In the genomic region with DNA sequence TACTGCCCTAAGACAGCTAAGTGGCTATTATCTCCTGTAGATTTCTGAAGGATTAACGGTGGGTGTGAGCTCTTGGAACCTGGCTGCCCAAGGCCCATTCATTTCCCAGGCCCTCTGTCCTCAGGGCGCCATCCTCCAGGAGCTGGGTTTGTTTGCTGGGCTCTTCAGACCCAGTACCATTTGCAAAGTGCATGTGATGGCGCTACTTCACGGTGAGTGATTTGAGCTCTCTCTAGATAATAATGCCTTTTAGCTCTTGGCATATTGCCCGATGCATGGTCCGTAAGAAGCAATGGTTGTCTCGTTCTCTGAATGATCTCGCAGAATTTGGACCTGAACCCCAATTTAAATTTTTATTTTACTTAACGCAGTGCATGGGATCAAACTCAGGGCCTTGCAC, we compare ENCODE assay signal across 25 mouse cellular contexts. TPM values are rescaled to one million over a fixed set of nuclear protein-coding genes. Genes with fewer than 3 reads are reported as not detected.
DNase-seq lines count a peak whose midpoint lies in the region; ATAC-seq and TF ChIP-seq lines count a peak whose summit lies in the region.
"Had no signal": no experiment of that assay in that cellular context is flagged by ENCODE, and none has a peak within 500 bp of the region (broad histone marks: within the 10 kb centered on the region; RNA-seq: fewer than 3 reads in every experiment).

No protein-coding gene starts in this region.

- H3K4me1 ChIP-seq in heart, embryonic 10.5 days = peaks cover 83% of the 10 kb centered on the region
- peaks cover 48% of the 10 kb centered on the region for H3K4me1 ChIP-seq in liver, adult 2 months (ENCODE audit: control insufficient read depth, insufficient read depth, low read length)
- peaks cover 93% of the 10 kb centered on the region for H3K4me1 ChIP-seq in neural tube, embryonic 13.5 days (replicated peaks)
- peaks cover 49% of the 10 kb centered on the region for H3K4me1 ChIP-seq in liver, postnatal 0 days (ENCODE audit: insufficient read depth)

- ATAC-seq in neural tube, embryonic 13.5 days (ENCODE audit: low read depth) = 0 out of 2 replicates have a peak, but pooled peaks have one; percentile 12
- ATAC-seq in liver, postnatal 0 days = no peak
- ATAC-seq: inflammation-experienced regulatory T-cells, adult 6 months had no signal

- TF ChIP-seq POLR2A in liver, adult 2 months (IDR thresholded peaks at IDR 0.05; ENCODE audit: extremely low read depth, insufficient read depth, low read length) = no peak

- H3K9me3 ChIP-seq in heart, embryonic 10.5 days = no peaks in the 10 kb centered on the region
- H3K9me3 ChIP-seq in neural tube, embryonic 13.5 days = no peaks in the 10 kb centered on the region
- H3K9me3 ChIP-seq in liver, postnatal 0 days (ENCODE audit: low read length) = no peaks in the 10 kb centered on the region
- H3K9me3 ChIP-seq: embryonic facial prominence, embryonic 13.5 days; hindbrain, embryonic 10.5 days; limb, embryonic 13.5 days; lung, embryonic 15.5 days had no signal

- H3K27ac ChIP-seq in heart, embryonic 10.5 days = no peak overlapping the region
- H3K27ac ChIP-seq in liver, adult 2 months (replicated peaks; ENCODE audit: insufficient read depth, low read depth, low read length) = peak overlapping the region; percentile 93
- 0 out of 2 replicates have a peak overlapping the region, but pooled peaks have one; percentile 49 for H3K27ac ChIP-seq in neural tube, embryonic 13.5 days (replicated peaks)
- H3K27ac ChIP-seq in liver, postnatal 0 days (ENCODE audit: low read depth) = no peak overlapping the region
- H3K27ac ChIP-seq: limb, embryonic 13.5 days; lung, embryonic 15.5 days; macrophage had no signal

- H3K27me3 ChIP-seq in heart, embryonic 10.5 days (ENCODE audit: insufficient read depth, poor library complexity, severe bottlenecking) = no peaks in the 10 kb centered on the region
- H3K27me3 ChIP-seq in liver, adult 2 months (ENCODE audit: control insufficient read depth, insufficient read depth, low read length) = no peaks in the 10 kb centered on the region
- no peaks in the 10 kb centered on the region for H3K27me3 ChIP-seq in neural tube, embryonic 13.5 days
- H3K27me3 ChIP-seq in liver, postnatal 0 days (ENCODE audit: insufficient read depth, low read length) = no peaks in the 10 kb centered on the region
- H3K27me3 ChIP-seq: CH12.LX; embryonic facial prominence, embryonic 13.5 days; limb, embryonic 13.5 days; lung, embryonic 15.5 days had no signal

- 71% methylated on average over 9 of the region's 9 CpGs for WGBS in heart, embryonic 10.5 days
- 51% methylated on average over 9 of the region's 9 CpGs for WGBS in liver, adult 2 months
- 41% methylated on average over 9 of the region's 9 CpGs for WGBS in neural tube, embryonic 13.5 days
- 72% methylated on average over 9 of the region's 9 CpGs for WGBS in liver, postnatal 0 days (ENCODE audit: insufficient replicate concordance)

- TF ChIP-seq EP300 in liver, postnatal 0 days (IDR thresholded peaks at IDR 0.05; ENCODE audit: low read depth) = no peak

- no peak overlapping the region for H3K4me2 ChIP-seq in neural tube, embryonic 13.5 days
- peak overlapping the region; percentile 5; the same call in 1 of the 2 replicates for H3K4me2 ChIP-seq in liver, postnatal 0 days (ENCODE audit: low read depth, low read length)
- H3K4me2 ChIP-seq: embryonic facial prominence, embryonic 13.5 days; heart, embryonic 11.5 days; limb, embryonic 13.5 days; lung, embryonic 15.5 days had no signal

- H3K79me2 ChIP-seq in liver, adult 2 months (ENCODE audit: control insufficient read depth, insufficient read depth, low read length) = peaks cover 61% of the 10 kb centered on the region

- no peak overlapping the region for H3K4me3 ChIP-seq in heart, embryonic 10.5 days
- H3K4me3 ChIP-seq in liver, adult 2 months (ENCODE audit: insufficient read depth, low read depth, low read length) = no peak overlapping the region
- H3K4me3 ChIP-seq in neural tube, embryonic 13.5 days = no peak overlapping the region
- H3K4me3 ChIP-seq in liver, postnatal 0 days (ENCODE audit: low read depth, low read length) = no peak overlapping the region
- H3K4me3 ChIP-seq: embryonic facial prominence, embryonic 13.5 days; gastrocnemius, adult 2 months; hindbrain, embryonic 10.5 days; limb, embryonic 13.5 days; lung, embryonic 15.5 days had no signal

- TF ChIP-seq CTCF in liver, adult 2 months (IDR thresholded peaks at IDR 0.05; ENCODE audit: low read depth, low read length) = no peak
- TF ChIP-seq CTCF in liver, postnatal 0 days (IDR thresholded peaks at IDR 0.05; ENCODE audit: low read depth) = no peak

- H3K36me3 ChIP-seq in heart, embryonic 10.5 days = no peaks in the 10 kb centered on the region
- no peaks in the 10 kb centered on the region for H3K36me3 ChIP-seq in liver, adult 2 months (ENCODE audit: control insufficient read depth, insufficient read depth, low read length)
- H3K36me3 ChIP-seq in neural tube, embryonic 13.5 days = peaks cover 3% of the 10 kb centered on the region; the same call in 1 of the 2 replicates
- 0 out of 2 replicates have a peak, but pooled peaks cover 2% of the 10 kb centered on the region for H3K36me3 ChIP-seq in liver, postnatal 0 days (replicated peaks; ENCODE audit: insufficient read depth, low read length)
- H3K36me3 ChIP-seq: embryonic facial prominence, embryonic 13.5 days; lung, embryonic 15.5 days had no signal

- peak overlapping the region; percentile 23; the same call in 1 of the 2 replicates for H3K9ac ChIP-seq in liver, adult 2 months (ENCODE audit: low read depth, low read length)
- H3K9ac ChIP-seq in neural tube, embryonic 13.5 days = no peak overlapping the region
- H3K9ac ChIP-seq in liver, postnatal 0 days (replicated peaks) = no peak overlapping the region
- H3K9ac ChIP-seq: embryonic facial prominence, embryonic 13.5 days; limb, embryonic 13.5 days; lung, embryonic 15.5 days had no signal

- peak; percentile 17 for DNase-seq in heart, embryonic 10.5 days (ENCODE audit: low spot score)
- DNase-seq in heart, adult 18-20 months = no peak
- no peak for DNase-seq in liver, adult 2 months (ENCODE audit: extremely low read depth, low read depth, low spot score)
- no peak for DNase-seq in liver
- DNase-seq in neural tube, embryonic 10.5 days (ENCODE audit: extremely low spot score, low spot score) = no peak
- no peak for DNase-seq in liver, postnatal 0 days
- DNase-seq in c-Kit-positive CD71-positive TER-119-positive erythroid progenitor cells, embryonic 14.5 days (ENCODE audit: low spot score) = no peak
- DNase-seq: adrenal gland, postnatal 10 days; B cell, adult 2 months; cerebellum, adult 8-10 months; cerebellum, postnatal 36 days; embryo, embryonic 11 days; gastrocnemius, adult 2 months; kidney, adult 9 months; kidney, postnatal 36 days; thymus, postnatal 14 days had no signal

RNA-seq across cellular contexts. Expression of gene Reep3, which starts 11.4 kb away (rescaled TPM):
- polyA plus RNA-seq in heart, embryonic 10.5 days (2016; fragmentation: Nextera tagmentation; extraction: Ambion mirVana) = 21.2 and 26.1 TPM in 2 replicates
- total RNA-seq in heart, adult 18-20 months (2021) = 10 to 100 TPM; 16.0 to 19.6 TPM
- 36.1 and 38.8 TPM in 2 replicates for total RNA-seq in liver, adult 2 months (2014; rRNA removed)
- 21.6 and 24.8 TPM in 2 replicates for polyA plus RNA-seq in liver, adult 2 months (2012; rRNA removed)
- polyA plus RNA-seq in neural tube, embryonic 13.5 days (2015; fragmentation: Nextera tagmentation; extraction: Ambion mirVana) = 54.6 and 61.1 TPM in 2 replicates
- polyA plus RNA-seq in liver, postnatal 0 days (2015; fragmentation: Nextera tagmentation; extraction: Ambion mirVana) = 18.5 and 19.6 TPM in 2 replicates

RNA-seq across cellular contexts. Expression of gene Jmjd1c, which starts 12.2 kb away (rescaled TPM):
- 27.8 and 30.4 TPM in 2 replicates for polyA plus RNA-seq in heart, embryonic 10.5 days (2016; fragmentation: Nextera tagmentation; extraction: Ambion mirVana)
- 10 to 100 TPM; 31.5 to 34.6 TPM for total RNA-seq in heart, adult 18-20 months (2021)
- total RNA-seq in liver, adult 2 months (2014; rRNA removed) = 44.8 and 48.3 TPM in 2 replicates
- 5.7 and 5.8 TPM in 2 replicates for polyA plus RNA-seq in liver, adult 2 months (2012; rRNA removed)
- polyA plus RNA-seq in neural tube, embryonic 13.5 days (2015; fragmentation: Nextera tagmentation; extraction: Ambion mirVana) = 51.4 and 52.4 TPM in 2 replicates
- 15.0 and 15.7 TPM in 2 replicates for polyA plus RNA-seq in liver, postnatal 0 days (2015; fragmentation: Nextera tagmentation; extraction: Ambion mirVana)

Comparison
In these comparisons a context has a peak if more than half of its experiments do, and no peak if none do; other contexts are left out.
1. H3K27ac ChIP-seq: peak in liver, adult 2 months (single experiment) and neural tube, embryonic 13.5 days (single experiment); none in heart, embryonic 10.5 days (single experiment) and liver, postnatal 0 days (single experiment).